Mouse (Mus musculus) G1E (cell line): Measurements from ENCODE around the gene Znfx1. TPM values are rescaled to one million over a fixed set of nuclear protein-coding genes. Genes with fewer than 3 reads are reported as not detected.
A peak's percentile ranks its signal among the peaks of the same experiment; 100 is the strongest.

Experiments used
- ATAC-seq: 2 replicates; pipeline ENCODE4 v1.8.0; 2016; ENCODE audit warnings: mild to moderate bottlenecking; ENCODE audit not compliant: insufficient number of reproducible peaks, poor library complexity, low FRiP score, severe bottlenecking; ENCODE audit errors: extremely low read depth
- DNase-seq: peaks from one replicate; pipeline ENCODE4 v3.0.0; 2012; ENCODE audit warnings: low spot score
- H3K27me3 ChIP-seq: 2 replicates; pipeline ENCODE4 v1.6.1; 2012; ENCODE audit warnings: mild to moderate bottlenecking, low read length, inconsistent platforms; ENCODE audit not compliant: insufficient read depth
- H3K36me3 ChIP-seq: replicated peaks from 2 replicates; pipeline ENCODE3; 2012; ENCODE audit warnings: mild to moderate bottlenecking, inconsistent platforms
- H3K4me1 ChIP-seq: 2 replicates; pipeline ENCODE4 v1.6.1; 2012; ENCODE audit warnings: low read depth, low read length, inconsistent platforms, mixed read lengths; ENCODE audit not compliant: insufficient read depth
- H3K4me3 ChIP-seq: 2 replicates; pipeline ENCODE4 v1.5.1; 2012; ENCODE audit warnings: low read depth, mild to moderate bottlenecking, inconsistent platforms, low read length, moderate library complexity, mixed read lengths
- H3K9me3 ChIP-seq: replicated peaks from 2 replicates; pipeline ENCODE4 v1.6.1; 2012; ENCODE audit warnings: inconsistent platforms
- CTCF ChIP-seq: IDR thresholded peaks from 2 replicates; pipeline ENCODE4 v1.5.1; 2012; ENCODE audit warnings: low read depth, low read length, inconsistent platforms, mixed read lengths
- GATA1 ChIP-seq: IDR thresholded peaks from 2 replicates; pipeline ENCODE4 v1.6.1; 2012; ENCODE audit warnings: borderline replicate concordance, low read length, inconsistent platforms, mixed read lengths
- GATA2 ChIP-seq: IDR thresholded peaks from 2 replicates; pipeline ENCODE4 v1.6.1; 2012; ENCODE audit warnings: low read depth, low read length, inconsistent platforms, borderline replicate concordance
- POLR2AphosphoS5 ChIP-seq: IDR thresholded peaks from 2 replicates; pipeline ENCODE4 v1.6.1; 2012; ENCODE audit warnings: low read depth, low read length, inconsistent platforms; ENCODE audit not compliant: insufficient replicate concordance
- TAL1 ChIP-seq: conservative IDR thresholded peaks from 2 replicates; pipeline ENCODE4 v1.6.1; 2012; ENCODE audit warnings: low read depth, low read length, inconsistent platforms, mixed read lengths
- polyA plus RNA-seq: library from polyadenylated mRNA; stranded (reverse); fragments of >175 nt; gene quantifications from 2 replicates; pipeline ENCODE4 v1.2.3, GENCODE M21; 2012
- total RNA-seq, 2 experiments: library from RNA; stranded (forward) in 1 of 2; stranded (reverse) in 1 of 2; fragments of 200-1000 nt in 1 of 2; fragments of >200 nt in 1 of 2; fragmentation: Nextera tagmentation in 1 of 2; gene quantifications; 2 replicates each; pipeline ENCODE4 v1.2.3; 2014 to 2017

Gene Znfx1
- total and polyA plus RNA-seq, 3 experiments = 4.1 to 21.6 (median 13.5) TPM

DNA sequence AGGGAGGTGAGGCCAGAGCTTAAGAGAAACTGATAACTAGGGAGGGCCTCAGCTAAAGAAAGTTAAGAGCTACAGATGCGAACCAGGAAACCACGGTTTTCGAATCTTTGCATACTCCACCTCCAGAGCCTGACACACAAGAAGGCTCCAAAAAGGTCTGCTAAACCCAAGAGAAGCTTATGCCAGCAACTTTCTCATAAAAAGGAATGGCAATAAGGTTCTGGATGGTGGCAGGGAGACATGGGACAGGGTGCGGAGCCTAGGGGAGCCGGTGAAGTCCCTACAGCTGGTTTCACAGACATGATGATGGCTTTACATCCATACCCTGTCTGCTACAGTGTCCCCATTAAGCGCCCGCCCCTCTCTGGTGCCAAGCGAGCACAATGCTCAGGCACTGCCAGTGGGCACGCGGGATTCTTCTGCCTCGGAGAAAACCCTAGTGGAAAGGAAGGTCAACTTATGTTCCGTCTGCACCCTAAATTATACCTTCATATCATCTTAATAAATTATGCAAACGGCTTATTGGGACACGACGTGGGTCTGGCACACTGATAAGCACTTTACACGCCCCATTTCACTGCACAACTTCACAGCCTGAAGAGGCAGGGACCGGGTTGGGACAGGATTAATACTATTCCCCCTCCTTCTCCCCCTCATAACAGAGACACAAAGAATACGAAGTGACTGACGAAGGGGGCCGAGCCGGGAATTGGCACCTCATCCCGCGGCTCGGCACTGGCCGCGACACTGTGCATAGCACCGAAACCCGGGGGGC is 67.6 kb downstream of the Znfx1 start:
- H3K4me3 ChIP-seq = peak overlapping the region; percentile 92
- ATAC-seq = peak; percentile 54
- H3K4me1 ChIP-seq = peaks cover 59% of the 10 kb centered on the region

DNA sequence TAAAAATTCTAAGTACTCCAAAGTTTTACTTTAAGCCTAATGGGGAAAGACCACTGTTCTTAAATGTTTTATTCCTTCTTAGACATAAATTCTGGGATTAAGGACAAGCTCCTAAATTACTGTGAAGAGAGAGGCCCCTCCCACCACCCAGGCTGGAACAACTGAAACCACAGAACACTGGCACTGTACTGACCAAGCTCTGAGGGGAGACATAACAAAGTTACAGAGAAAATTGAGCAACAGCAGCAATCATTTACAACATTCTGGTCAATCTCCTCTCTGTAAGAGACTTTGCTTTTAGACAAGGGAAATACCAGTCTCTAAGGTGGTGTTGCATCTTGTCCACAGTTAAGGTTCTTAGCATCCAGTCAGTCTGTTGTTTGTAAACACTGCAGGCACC is 70.9 kb downstream of the Znfx1 start:
- Histone ChIP-seq H3K9me3 (no peaks in the 10 kb centered on the region), H3K4me3 (no peak overlapping the region), H3K27me3 (no peaks in the 10 kb centered on the region), H3K36me3 (peaks cover 16% of the 10 kb centered on the region), H3K4me1 (peaks cover 58% of the 10 kb centered on the region)
- no peak for DNase-seq
- no peak for ATAC-seq
- TF ChIP-seq TAL1 (no peak), GATA2 (no peak)

More for the DNA sequence above, 67.6 kb downstream of the Znfx1 start:
- H3K9me3 ChIP-seq = no peaks in the 10 kb centered on the region
- no peak for TF ChIP-seq POLR2AphosphoS5
- TF ChIP-seq CTCF = no peak
- no peak; the same call in 1 of the 2 replicates for TF ChIP-seq TAL1
- no peak for TF ChIP-seq GATA2
- no peak for TF ChIP-seq GATA1
- DNase-seq = peak; percentile 43
- H3K36me3 ChIP-seq = peaks cover 4% of the 10 kb centered on the region
- peaks cover 3% of the 10 kb centered on the region; the same call in 1 of the 2 replicates for H3K27me3 ChIP-seq

DNA sequence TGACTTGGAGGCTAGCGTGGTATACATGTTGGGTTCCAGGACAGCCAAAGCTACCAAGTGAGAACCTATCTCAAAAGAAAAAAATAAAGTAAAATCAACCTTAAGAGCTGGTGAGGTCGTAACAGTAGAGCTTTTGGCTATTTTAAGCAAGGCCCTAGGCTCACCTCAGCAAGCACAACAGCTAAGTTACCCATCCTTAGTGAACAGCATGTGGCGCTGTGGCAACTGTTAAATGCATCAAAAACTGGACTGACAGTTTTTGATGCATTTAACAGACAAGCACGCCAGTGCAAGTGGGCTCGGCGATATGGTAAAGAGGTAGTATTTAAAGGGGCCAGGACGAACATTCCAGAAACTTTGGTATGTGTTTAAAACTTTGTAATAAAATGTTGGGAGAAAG is 72.0 kb downstream of the Znfx1 start:
- DNase-seq (no peak), ATAC-seq (no peak)
- Histone ChIP-seq H3K36me3 (peaks cover 16% of the 10 kb centered on the region), H3K4me1 (peaks cover 53% of the 10 kb centered on the region), H3K9me3 (no peaks in the 10 kb centered on the region), H3K4me3 (no peak overlapping the region), H3K27me3 (no peaks in the 10 kb centered on the region)
- TF ChIP-seq GATA1 (no peak), TAL1 (no peak), POLR2AphosphoS5 (no peak), GATA2 (no peak), CTCF (no peak)

Other genes starting within 250 kb of the Znfx1 start
- 174 and 182 TPM in 2 replicates for gene Cse1l, start 157.0 kb downstream of the Znfx1 start, total RNA-seq (2014; fragmentation: Nextera tagmentation)
- 124 and 141 TPM in 2 replicates for gene Cse1l, start 157.0 kb downstream of the Znfx1 start, total RNA-seq (2017)
- gene Cse1l, start 157.0 kb downstream of the Znfx1 start, polyA plus RNA-seq = 9.9 and 18.2 TPM in 2 replicates
- 30.9 and 34.9 TPM in 2 replicates for gene Stau1, start 66.7 kb downstream of the Znfx1 start, total RNA-seq (2014; fragmentation: Nextera tagmentation)
- gene Stau1, start 66.7 kb downstream of the Znfx1 start, total RNA-seq (2017) = 16.9 and 23.4 TPM in 2 replicates
- gene Stau1, start 66.7 kb downstream of the Znfx1 start, polyA plus RNA-seq = 28.4 and 31.8 TPM in 2 replicates
- gene Ddx27, start 47.8 kb downstream of the Znfx1 start, total RNA-seq (2014; fragmentation: Nextera tagmentation) = 67.3 and 80.6 TPM in 2 replicates
- 89.3 and 101 TPM in 2 replicates for gene Ddx27, start 47.8 kb downstream of the Znfx1 start, total RNA-seq (2017)
- 124 and 137 TPM in 2 replicates for gene Ddx27, start 47.8 kb downstream of the Znfx1 start, polyA plus RNA-seq
- gene Kcnb1, start 127.1 kb upstream of the Znfx1 start, total RNA-seq (2014; fragmentation: Nextera tagmentation) = not detected in 2 replicates
- gene Kcnb1, start 127.1 kb upstream of the Znfx1 start, total RNA-seq (2017) = 0.22 TPM in 1 of 2 replicates, not detected in the other
- gene Kcnb1, start 127.1 kb upstream of the Znfx1 start, polyA plus RNA-seq = not detected in 2 replicates
- gene Ptgis, start 177.6 kb upstream of the Znfx1 start, total RNA-seq (2014; fragmentation: Nextera tagmentation) = not detected in 2 replicates
- 0.06 TPM in 1 of 2 replicates, not detected in the other for gene Ptgis, start 177.6 kb upstream of the Znfx1 start, total RNA-seq (2017)
- gene Ptgis, start 177.6 kb upstream of the Znfx1 start, polyA plus RNA-seq = not detected in 2 replicates